Mouse (Mus musculus) cerebellum, adult (tissue): Measurements from ENCODE around the gene Map2k6.

Experiments
- ATAC-seq: cut with Nextera tagmentation; 2 replicates; pipeline ENCODE4 v1.9.2; 2017; ENCODE audit warnings: mild to moderate bottlenecking, moderate library complexity, mixed read lengths; ENCODE audit not compliant: insufficient number of reproducible peaks, low FRiP score, low TSS enrichment

Gene Map2k6

DNA sequence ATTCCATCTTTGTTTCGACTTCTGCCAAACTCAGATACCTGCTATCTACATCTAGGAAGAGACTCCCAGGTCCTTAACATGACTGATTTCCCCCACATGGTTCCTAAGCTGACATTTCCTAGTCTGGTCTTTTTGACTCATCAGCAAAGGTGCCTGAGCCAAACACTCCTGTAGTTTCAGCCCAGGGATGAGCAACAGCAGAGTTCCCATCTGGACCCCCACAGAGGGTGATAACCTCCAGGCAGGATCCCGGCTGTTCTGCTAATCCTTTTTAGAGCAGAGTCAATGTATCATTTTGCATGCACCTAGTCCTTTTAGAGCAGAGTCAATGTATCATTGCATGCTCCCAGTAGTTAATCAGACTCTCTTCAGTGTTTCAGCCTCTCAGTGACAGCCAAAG lies 82.5 kb downstream of the Map2k6 start:
- ATAC-seq = no peak

- no peak for ATAC-seq
These were observed 83.3 kb downstream of the Map2k6 start for GRCm38 (mm10) chr11:110482176-110482575.

DNA sequence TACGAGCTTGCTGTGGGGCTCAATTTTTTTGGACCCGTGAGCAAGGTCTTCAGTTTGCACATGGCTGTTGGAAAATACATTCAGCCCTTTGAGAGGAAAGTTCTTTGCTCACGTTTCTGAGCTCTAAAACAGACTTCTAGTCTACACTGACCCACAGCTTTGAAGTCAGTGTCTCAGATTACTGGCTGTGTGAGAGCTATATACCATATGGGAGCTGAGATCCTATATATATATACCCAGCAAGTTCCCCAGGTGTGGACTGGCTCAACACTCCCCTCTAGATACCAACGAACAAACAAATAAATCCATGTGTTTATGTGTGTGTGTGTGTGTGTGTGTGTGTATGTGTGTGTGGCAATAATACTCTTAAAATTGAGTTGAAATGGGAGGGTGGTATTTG lies 83.7 kb downstream of the Map2k6 start:
- ATAC-seq = no peak

DNA sequence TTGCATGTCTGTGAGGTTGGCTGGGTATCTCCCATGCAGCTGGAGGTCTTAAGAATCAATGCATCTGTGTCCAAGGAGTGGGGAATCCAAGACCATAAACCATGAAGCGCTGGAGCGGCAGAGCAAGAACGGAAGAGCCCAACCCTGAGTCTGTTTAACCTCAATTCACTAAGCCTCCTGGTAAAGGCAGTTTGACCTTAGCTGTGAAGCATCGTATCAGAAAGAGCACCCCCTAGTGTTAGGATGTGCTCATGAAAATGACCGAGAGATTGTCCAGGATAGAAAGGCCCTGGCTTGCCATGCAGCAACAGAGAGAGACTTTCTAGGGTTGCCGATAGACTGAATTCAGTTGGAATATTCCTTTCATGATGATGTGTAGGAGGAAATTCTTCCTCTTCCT lies 84.2 kb downstream of the Map2k6 start:
- no peak for ATAC-seq

- no peak for ATAC-seq
These were observed 85.5 kb downstream of the Map2k6 start for GRCm38 (mm10) chr11:110484426-110484825.

DNA sequence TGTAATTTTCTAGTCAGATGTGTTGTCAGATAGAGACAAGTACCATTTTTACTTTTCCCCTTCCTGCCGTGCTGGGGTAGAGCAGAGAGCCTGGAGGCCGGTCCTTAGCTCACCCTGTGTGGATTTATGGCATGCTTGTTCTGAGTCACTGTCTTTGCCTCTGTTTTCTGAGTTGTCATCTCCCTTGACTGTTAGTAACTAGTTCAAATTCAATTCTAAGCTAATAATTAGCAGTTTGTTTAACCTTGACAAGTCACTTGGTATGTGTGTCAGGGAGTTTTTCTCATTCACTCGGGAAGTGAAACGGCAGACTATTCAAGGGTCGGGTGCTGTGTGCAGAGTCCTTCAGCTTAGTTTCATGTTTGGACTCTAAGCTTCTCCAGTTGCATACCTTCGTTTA lies 86.2 kb downstream of the Map2k6 start:
- ATAC-seq = no peak

DNA sequence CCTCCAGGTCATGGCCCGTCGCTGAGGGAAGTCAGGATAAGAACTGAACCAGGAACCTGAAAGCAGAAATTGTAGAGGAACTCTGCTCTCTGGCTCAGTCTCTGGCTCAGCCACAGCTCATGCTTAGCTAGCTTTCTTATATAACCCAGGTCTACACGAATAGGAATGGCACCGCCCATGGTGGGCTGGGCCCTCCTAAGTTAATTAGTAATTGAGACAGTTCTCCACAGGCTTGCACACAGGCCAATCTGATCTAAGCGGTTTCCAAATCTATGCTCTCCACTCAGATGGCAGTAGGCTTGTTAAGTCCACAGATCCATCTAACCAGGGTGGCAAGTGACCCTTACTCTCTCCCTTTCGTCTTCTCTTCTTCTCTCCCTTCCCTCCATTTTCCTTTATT lies 88.9 kb downstream of the Map2k6 start:
- no peak for ATAC-seq

DNA sequence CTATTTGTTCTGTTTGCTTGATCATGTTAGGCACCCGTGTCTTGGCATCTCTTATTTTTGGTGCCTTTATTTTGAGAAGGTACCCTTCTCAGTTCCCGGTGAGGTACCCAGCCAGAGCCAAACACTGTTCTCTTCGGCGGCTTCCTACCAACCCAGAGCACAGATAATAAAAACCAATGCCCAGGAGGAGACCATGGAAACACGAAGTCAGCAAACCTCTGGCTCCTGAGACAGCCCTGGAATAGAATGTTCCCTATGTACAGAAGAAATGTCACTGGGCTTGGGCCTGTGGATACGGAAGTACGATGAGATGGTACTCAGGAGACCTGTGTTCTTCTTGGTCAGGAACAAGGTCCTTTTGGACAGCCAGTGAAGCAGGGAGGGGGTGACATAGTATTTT lies 89.4 kb downstream of the Map2k6 start:
- ATAC-seq = no peak

- ATAC-seq = no peak
These were observed 96.6 kb downstream of the Map2k6 start for GRCm38 (mm10) chr11:110495323-110496060.

GRCm38 (mm10) chr11:110496061-110496446 lies 97.1 kb downstream of the Map2k6 start:
- no peak for ATAC-seq

DNA sequence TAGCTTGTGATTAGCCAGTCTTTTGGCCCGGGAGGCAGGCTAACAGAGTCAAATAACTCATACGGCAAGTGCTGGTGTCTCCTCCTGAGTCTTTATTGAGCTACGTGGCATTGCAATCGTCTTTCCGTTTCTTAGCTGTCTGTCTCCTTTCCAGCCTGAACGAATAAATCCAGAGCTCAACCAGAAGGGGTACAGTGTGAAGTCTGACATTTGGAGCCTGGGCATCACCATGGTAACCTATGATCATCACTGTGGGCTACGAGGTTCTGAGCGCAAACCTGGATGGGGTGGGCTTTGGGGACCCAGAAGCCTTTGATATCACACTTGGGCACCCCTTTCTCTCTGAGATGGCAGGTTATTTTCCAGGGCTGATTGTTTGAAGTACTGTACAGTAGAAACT lies 98.8 kb downstream of the Map2k6 start:
- ATAC-seq = no peak

- ATAC-seq = peak; percentile 52; the same call in 1 of the 2 replicates
These were observed 99.8 kb downstream of the Map2k6 start for GRCm38 (mm10) chr11:110498651-110499213.

- no peak for ATAC-seq
These were observed 104.2 kb downstream of the Map2k6 start for GRCm38 (mm10) chr11:110502937-110503670.

GRCm38 (mm10) chr11:110511466-110511865 lies 112.5 kb downstream of the Map2k6 start:
- no peak for ATAC-seq

DNA sequence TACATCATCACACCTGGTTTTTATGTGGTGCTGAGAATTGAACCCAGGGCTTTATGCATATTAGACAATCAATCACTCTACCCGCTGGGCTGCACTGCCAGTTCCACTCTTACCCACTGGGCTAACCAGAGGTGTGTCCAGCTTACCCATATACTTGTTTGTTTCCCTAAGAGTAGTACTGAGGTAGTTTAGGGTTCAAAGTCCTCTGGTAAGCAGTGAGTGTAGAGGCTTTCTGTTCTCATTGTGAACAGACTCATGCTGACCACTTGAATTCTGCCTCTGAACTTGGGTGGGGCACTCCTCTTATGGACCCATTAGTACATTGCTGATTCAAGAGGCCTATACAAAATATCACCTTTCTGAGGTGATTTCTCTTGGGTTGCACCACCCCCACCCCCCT lies 119.7 kb downstream of the Map2k6 start:
- ATAC-seq = no peak

GRCm38 (mm10) chr11:110522906-110523305 lies 124.0 kb downstream of the Map2k6 start:
- no peak for ATAC-seq

DNA sequence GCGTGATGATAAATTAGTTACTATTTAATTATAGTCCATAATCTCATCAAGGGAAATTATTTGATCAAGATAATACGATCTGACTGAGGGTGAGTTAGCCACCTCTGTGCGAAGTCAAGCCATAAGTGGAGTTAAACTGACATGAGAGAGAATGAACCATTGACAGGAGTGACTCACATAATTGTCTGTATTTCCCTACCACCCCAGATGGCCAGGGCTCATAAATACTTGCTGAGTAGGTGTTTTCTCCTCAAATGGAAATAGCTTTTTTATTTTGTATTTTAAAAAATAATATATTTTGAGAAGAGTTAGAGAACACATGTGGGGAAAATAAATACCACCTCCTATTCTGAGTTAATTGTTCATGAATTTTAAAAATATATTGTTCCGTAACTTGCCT lies 127.2 kb downstream of the Map2k6 start:
- ATAC-seq = no peak

- no peak for ATAC-seq
These were observed 132.2 kb downstream of the Map2k6 start for GRCm38 (mm10) chr11:110531087-110531486.

GRCm38 (mm10) chr11:110534856-110535255 lies 135.9 kb downstream of the Map2k6 start:
- no peak for ATAC-seq

DNA sequence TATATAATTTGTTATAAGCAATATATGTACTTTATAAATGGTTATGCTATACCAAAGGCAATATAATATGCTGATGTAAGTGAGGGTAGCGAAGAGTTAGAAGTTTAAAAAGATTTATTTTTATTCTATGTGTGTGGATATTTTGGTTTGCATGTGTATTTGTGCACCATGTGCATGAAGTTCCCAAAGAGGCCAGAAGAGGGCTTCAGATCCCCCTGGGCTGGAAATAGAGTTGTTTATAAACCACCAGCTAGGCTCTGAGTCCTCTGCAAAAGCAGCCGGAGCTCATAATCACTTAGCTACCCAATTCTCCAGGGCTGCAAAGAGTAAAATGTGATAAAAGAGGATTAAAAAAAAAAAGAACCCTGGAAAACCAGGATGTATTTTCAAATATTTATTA lies 137.6 kb downstream of the Map2k6 start:
- no peak for ATAC-seq

DNA sequence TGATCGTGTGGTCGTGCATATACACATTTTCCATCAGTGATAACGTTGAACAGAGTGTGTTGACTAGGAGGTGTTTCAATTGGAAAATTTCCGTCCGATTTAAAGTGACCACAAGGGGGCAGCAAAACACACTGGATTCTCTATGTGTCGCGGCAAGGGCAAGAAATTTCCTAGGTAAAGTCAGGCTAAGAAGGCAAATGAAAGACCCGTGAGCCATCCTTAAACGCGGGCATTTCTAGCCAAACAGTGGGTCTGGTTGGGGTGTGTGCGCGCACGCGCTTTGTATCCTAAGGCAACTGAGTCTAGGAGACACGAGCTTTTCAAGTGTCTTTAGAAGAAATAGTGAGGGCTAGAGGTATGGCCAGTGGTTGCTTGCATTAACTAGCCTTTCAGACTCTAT lies 138.7 kb downstream of the Map2k6 start:
- ATAC-seq = peak; percentile 58

- ATAC-seq = no peak
These were observed 139.3 kb downstream of the Map2k6 start for GRCm38 (mm10) chr11:110538206-110538605.
